ENCODE assay signal across 8 mouse cellular contexts in genomic region chr2:132846407-132847358, GRCm38 (mm10). TPM values are rescaled to one million over a fixed set of nuclear protein-coding genes. Genes with fewer than 3 reads are reported as not detected.
DNase-seq lines count a peak whose midpoint lies in the region; ATAC-seq lines count a peak whose summit lies in the region.

Crls1 (plus strand) TSS chr2:132846666.

- peaks cover 12% of the 10 kb centered on the region for H3K4me1 ChIP-seq in intestine, embryonic 14.5 days (replicated peaks; ENCODE audit: control insufficient read depth, insufficient read depth, low read length)

- peak; percentile 99 for DNase-seq in adrenal gland, adult 18-20 months (ENCODE audit: low spot score in 2 of 2)
- DNase-seq in embryo, embryonic 11 days: peak; percentile 93
- DNase-seq in gastrocnemius, postnatal 25 days: peak; percentile 94
- DNase-seq in intestine, embryonic 14.5 days (ENCODE audit: low spot score): peak; percentile 100
- DNase-seq in left cerebral cortex, postnatal 14 days (ENCODE audit: low spot score in 2 of 2): peak; percentile 97
- DNase-seq in mesoderm, embryonic 11.5 days (ENCODE audit: low read depth, low spot score): peak; percentile 96
- DNase-seq in right cerebral cortex, postnatal 36 days (ENCODE audit: low spot score in 2 of 2): peak; percentile 92 to 94
- DNase-seq in yolk sac, embryonic 10.5 days (ENCODE audit: low spot score): peak; percentile 95

- H3K36me3 ChIP-seq in intestine, embryonic 14.5 days (ENCODE audit: control insufficient read depth, insufficient read depth, low read length): peaks cover 23% of the 10 kb centered on the region

- H3K27me3 ChIP-seq in intestine, embryonic 14.5 days (replicated peaks; ENCODE audit: control insufficient read depth, insufficient read depth, low read length): no peaks in the 10 kb centered on the region

- peak; percentile 91 for ATAC-seq in intestine, embryonic 14.5 days (replicated peaks; ENCODE audit: low FRiP score, low TSS enrichment, low read depth)

- peak within 1 kb of the TSS; percentile 92 for H3K4me3 ChIP-seq in intestine, embryonic 14.5 days (ENCODE audit: low read depth, low read length)

- WGBS in intestine, embryonic 14.5 days: under 1% methylated on average over 96 of the region's 96 CpGs

- H3K9me3 ChIP-seq in intestine, embryonic 14.5 days (ENCODE audit: control insufficient read depth, low read length): no peaks in the 10 kb centered on the region

- peak within 1 kb of the TSS; percentile 59 for H3K27ac ChIP-seq in intestine, embryonic 14.5 days (ENCODE audit: low read depth)

- intact Hi-C loops in left cerebral cortex, postnatal 14 days (cut with DNase I): loop anchor here (2.0 kb wide), 1 partner anchor 56 kb away; no protein-coding TSS in a partner anchor

- H3K9ac ChIP-seq in intestine, embryonic 14.5 days (ENCODE audit: low read length): peak within 1 kb of the TSS; percentile 90

- peak within 1 kb of the TSS; percentile 88 for H3K4me2 ChIP-seq in intestine, embryonic 14.5 days (ENCODE audit: low read length)

RNA-seq across cellular contexts. Expression of gene Crls1, which starts in this region (rescaled TPM):
- 100 to 1,000 TPM; 111 to 115 TPM for total RNA-seq in adrenal gland, adult 18-20 months (2021)
- 10 to 100 TPM; 11.9 to 13.9 TPM for total RNA-seq in gastrocnemius, postnatal 25 days (2021)
- 13.9 and 20.3 TPM in 2 replicates for polyA plus RNA-seq in intestine, embryonic 14.5 days (2014; fragmentation: Nextera tagmentation; extraction: Ambion mirVana)
- 10 to 100 TPM; 26.4 to 29.1 TPM for total RNA-seq in left cerebral cortex, postnatal 14 days (2021)

Comparison
In these comparisons a context has a peak if more than half of its experiments do, and no peak if none do; other contexts are left out.
1. Peak in every context shown above with its lines: DNase-seq, ATAC-seq, H3K4me3 ChIP-seq and H3K27ac ChIP-seq.